Mouse (Mus musculus): ENCODE measurements at regions not wholly inside any gene's neighbourhood (a gene's known extent, or its start where the extent isn't known, plus 50 kb on each side); places are given as distances from the start of the nearest gene placed in this dataset.

GRCm38 (mm10) chr1:23602710-23603291 is 158.8 kb upstream of the B3gat2 start:
- in situ Hi-C loops (cut with MboI, MseI), result no loop called here

- in situ Hi-C loops (cut with MboI, MseI), result no loop called here
These were observed 132.2 kb upstream of the B3gat2 start for GRCm38 (mm10) chr1:23629366-23629765.

- in situ Hi-C loops (cut with MboI, MseI), result no loop called here
These were observed 116.5 kb upstream of the B3gat2 start for GRCm38 (mm10) chr1:23645093-23645492.

- in situ Hi-C loops (cut with MboI, MseI), result no loop called here
These were observed 112.6 kb upstream of the B3gat2 start for GRCm38 (mm10) chr1:23648875-23649506.

GRCm38 (mm10) chr1:23649886-23650285 is 111.7 kb upstream of the B3gat2 start:
- in situ Hi-C loops (cut with MboI, MseI), result no loop called here

GRCm38 (mm10) chr1:23653628-23654027 is 107.9 kb upstream of the B3gat2 start:
- in situ Hi-C loops (cut with MboI, MseI), result no loop called here

GRCm38 (mm10) chr1:23655768-23656167 is 105.8 kb upstream of the B3gat2 start:
- in situ Hi-C loops (cut with MboI, MseI), result no loop called here

GRCm38 (mm10) chr1:23656302-23656701 is 105.3 kb upstream of the B3gat2 start:
- in situ Hi-C loops (cut with MboI, MseI), result no loop called here

- in situ Hi-C loops (cut with MboI, MseI), result no loop called here
These were observed 104.8 kb upstream of the B3gat2 start for GRCm38 (mm10) chr1:23656718-23657117.

GRCm38 (mm10) chr1:23670514-23670913 is 91.0 kb upstream of the B3gat2 start:
- in situ Hi-C loops (cut with MboI, MseI), result no loop called here

GRCm38 (mm10) chr1:23674357-23674756 is 87.2 kb upstream of the B3gat2 start:
- in situ Hi-C loops (cut with MboI, MseI), result no loop called here

- in situ Hi-C loops (cut with MboI, MseI), result no loop called here
These were observed 85.3 kb upstream of the B3gat2 start for GRCm38 (mm10) chr1:23676301-23676700.

- in situ Hi-C loops (cut with MboI, MseI), result no loop called here
These were observed 72.2 kb upstream of the B3gat2 start for GRCm38 (mm10) chr1:23689398-23689797.

GRCm38 (mm10) chr1:23705489-23705888 is 56.1 kb upstream of the B3gat2 start:
- in situ Hi-C loops (cut with MboI, MseI), result no loop called here

GRCm38 (mm10) chr1:23706450-23706849 is 55.1 kb upstream of the B3gat2 start:
- in situ Hi-C loops (cut with MboI, MseI), result no loop called here

Measured in T-helper 1 cell (primary cell).